Mouse (Mus musculus) gastrocnemius, postnatal 10 days (tissue): ENCODE measurements around the gene Gpr27. TPM values are rescaled to one million over a fixed set of nuclear protein-coding genes. Genes with fewer than 3 reads are reported as not detected.

Source experiments
- total RNA-seq, 2 experiments: library from RNA; stranded (reverse); gene quantifications; 2 replicates each; pipeline ENCODE4 v1.2.3; 2021

The Gpr27 gene
- total RNA-seq, 2 experiments from 2014 or later, result 3.8 to 4.1 TPM

Other genes starting within 250 kb of the Gpr27 start
- 10 to 100 TPM; 21.9 to 35.8 TPM for gene Foxp1, start 170.0 kb upstream of the Gpr27 start, total RNA-seq
- 10 to 100 TPM; 14.6 to 14.8 TPM for gene Eif4e3, start 25.9 kb upstream of the Gpr27 start, total RNA-seq
- 1 to 10 TPM; 2.0 to 3.9 TPM for gene Gm20696, start 25.9 kb upstream of the Gpr27 start, total RNA-seq
- under 1 TPM in 1 of 2 experiments, not detected in 1; 0.32 TPM for gene Prok2, start 33.7 kb downstream of the Gpr27 start, total RNA-seq